Mouse (Mus musculus) cerebellum, adult 8-10 months (tissue): ENCODE results near the gene Maff.
A peak's percentile ranks its signal among the peaks of the same experiment; 100 is the strongest.

Experiments
- DNase-seq: peaks from one replicate; pipeline ENCODE4 v3.0.0; 2022

The Maff gene

GRCm38 (mm10) chr15:79330521-79330920 lies 15.9 kb upstream of the Maff start:
- no peak for DNase-seq

- no peak for DNase-seq
Observed at GRCm38 (mm10) chr15:79333409-79333808, 13.0 kb upstream of the Maff start.

GRCm38 (mm10) chr15:79335061-79335655 lies 11.3 kb upstream of the Maff start:
- no peak for DNase-seq

GRCm38 (mm10) chr15:79338978-79339377 lies 7.4 kb upstream of the Maff start:
- DNase-seq: no peak

- no peak for DNase-seq
Observed at GRCm38 (mm10) chr15:79342641-79343337, 3.6 kb upstream of the Maff start.

GRCm38 (mm10) chr15:79344627-79345026 lies 1.8 kb upstream of the Maff start:
- no peak for DNase-seq

- peak; percentile 70 for DNase-seq
Observed at GRCm38 (mm10) chr15:79347165-79347844, 884 bp downstream of the Maff start.

- DNase-seq: no peak
Observed at GRCm38 (mm10) chr15:79347845-79348506, 1.6 kb downstream of the Maff start.

- DNase-seq: no peak
Observed at GRCm38 (mm10) chr15:79348651-79349050, 2.2 kb downstream of the Maff start.

- no peak for DNase-seq
Observed at GRCm38 (mm10) chr15:79350866-79351265, 4.4 kb downstream of the Maff start.

- DNase-seq: no peak
Observed at GRCm38 (mm10) chr15:79351331-79351767, 4.9 kb downstream of the Maff start.

- no peak for DNase-seq
Observed at GRCm38 (mm10) chr15:79352479-79352878, 6.1 kb downstream of the Maff start.

- DNase-seq: no peak
Observed at GRCm38 (mm10) chr15:79353690-79354305, 7.4 kb downstream of the Maff start.

- DNase-seq: no peak
Observed at GRCm38 (mm10) chr15:79354619-79355018, 8.2 kb downstream of the Maff start.

- no peak for DNase-seq
Observed at GRCm38 (mm10) chr15:79356481-79356880, 10.1 kb downstream of the Maff start.

GRCm38 (mm10) chr15:79357036-79357911 lies 10.9 kb downstream of the Maff start:
- no peak for DNase-seq

GRCm38 (mm10) chr15:79357974-79358690 lies 11.7 kb downstream of the Maff start:
- DNase-seq: no peak

GRCm38 (mm10) chr15:79359954-79360353 lies 13.5 kb downstream of the Maff start:
- DNase-seq: no peak

GRCm38 (mm10) chr15:79360371-79360770 lies 13.9 kb downstream of the Maff start:
- no peak for DNase-seq

- DNase-seq: no peak
Observed at GRCm38 (mm10) chr15:79361023-79361422, 14.6 kb downstream of the Maff start.

GRCm38 (mm10) chr15:79364120-79364519 lies 17.7 kb downstream of the Maff start:
- DNase-seq: no peak
